Mouse (Mus musculus): ENCODE results near the gene Map7. TPM values are rescaled to one million over a fixed set of nuclear protein-coding genes. Genes with fewer than 3 reads are reported as not detected.

The Map7 gene
- polyA plus RNA-seq, 1 experiment from 2014 or later, result 4.8 TPM

DNA sequence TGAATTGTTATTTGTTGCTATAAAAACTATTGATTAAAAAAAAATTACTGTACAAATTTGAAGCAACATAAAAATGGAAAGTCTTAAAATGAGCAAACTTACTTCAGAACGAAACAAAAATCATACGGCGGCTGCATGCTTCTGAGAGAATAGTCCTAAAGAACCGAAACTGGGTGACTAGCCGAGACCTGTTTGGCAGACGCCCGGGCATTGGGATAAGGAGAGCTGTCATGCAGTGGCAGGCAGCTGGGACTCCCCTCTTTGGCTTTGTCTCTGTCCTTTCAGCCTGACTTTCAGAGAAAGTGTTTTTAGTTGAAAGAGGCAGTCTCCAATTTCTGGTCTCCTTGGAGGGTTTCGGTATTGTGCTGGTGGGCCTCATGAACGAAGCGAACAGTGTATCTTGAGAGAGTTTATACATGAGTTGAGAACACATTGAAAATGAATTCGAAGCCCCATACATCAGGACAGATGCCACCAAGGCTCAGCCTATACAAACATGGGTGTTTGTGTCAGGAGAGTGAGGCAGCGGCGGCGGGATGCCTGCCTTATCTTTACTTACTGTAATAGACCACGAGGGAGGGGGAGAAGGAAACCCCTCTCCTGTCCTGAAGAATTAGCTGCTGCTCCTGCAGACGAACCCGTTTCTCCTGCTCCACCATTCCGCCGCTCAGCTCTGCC is 21.8 kb downstream of the Map7 start:
- no peaks in the 10 kb centered on the region for H3K27me3 ChIP-seq (ENCODE audit: control insufficient read depth, insufficient read depth, low read length)
- H3K36me3 ChIP-seq (replicated peaks; ENCODE audit: control insufficient read depth, insufficient read depth, low read depth, low read length), result no peaks in the 10 kb centered on the region
- peak overlapping the region; percentile 6; the same call in 1 of the 2 replicates for H3K4me3 ChIP-seq (ENCODE audit: low read depth, low read length)
- peak overlapping the region; percentile 39 for H3K4me2 ChIP-seq (ENCODE audit: low read depth, low read length)
- H3K9ac ChIP-seq (replicated peaks; ENCODE audit: low read length), result no peak overlapping the region
- H3K9me3 ChIP-seq (replicated peaks; ENCODE audit: control insufficient read depth, low read length), result no peaks in the 10 kb centered on the region
- peak; percentile 55 for ATAC-seq (replicated peaks; ENCODE audit: insufficient number of reproducible peaks, low FRiP score, low TSS enrichment, low read depth)
- peak; percentile 26 for DNase-seq (ENCODE audit: low spot score)
- H3K27ac ChIP-seq (replicated peaks; ENCODE audit: low read depth, low read length), result no peak overlapping the region
- no peaks in the 10 kb centered on the region for H3K4me1 ChIP-seq (ENCODE audit: control insufficient read depth, insufficient read depth, low read length)
- 24% methylated on average over 19 of the region's 19 CpGs for WGBS

GRCm38 (mm10) chr10:20170605-20171088 is 22.4 kb downstream of the Map7 start:
- no peak overlapping the region; the same call in 1 of the 2 replicates for H3K9ac ChIP-seq (replicated peaks; ENCODE audit: low read length)
- H3K27me3 ChIP-seq (ENCODE audit: control insufficient read depth, insufficient read depth, low read length), result no peaks in the 10 kb centered on the region
- H3K4me3 ChIP-seq (ENCODE audit: low read depth, low read length), result peak overlapping the region; percentile 6; the same call in 1 of the 2 replicates
- ATAC-seq (replicated peaks; ENCODE audit: insufficient number of reproducible peaks, low FRiP score, low TSS enrichment, low read depth), result peak; percentile 96
- H3K4me1 ChIP-seq (ENCODE audit: control insufficient read depth, insufficient read depth, low read length), result no peaks in the 10 kb centered on the region
- H3K27ac ChIP-seq (replicated peaks; ENCODE audit: low read depth, low read length), result no peak overlapping the region
- WGBS, result 52% methylated on average over 11 of the region's 11 CpGs
- H3K9me3 ChIP-seq (replicated peaks; ENCODE audit: control insufficient read depth, low read length), result no peaks in the 10 kb centered on the region; the same call in 1 of the 2 replicates
- peak; percentile 87 for DNase-seq (ENCODE audit: low spot score)
- H3K4me2 ChIP-seq (ENCODE audit: low read depth, low read length), result peak overlapping the region; percentile 39
- H3K36me3 ChIP-seq (replicated peaks; ENCODE audit: control insufficient read depth, insufficient read depth, low read depth, low read length), result no peaks in the 10 kb centered on the region

DNA sequence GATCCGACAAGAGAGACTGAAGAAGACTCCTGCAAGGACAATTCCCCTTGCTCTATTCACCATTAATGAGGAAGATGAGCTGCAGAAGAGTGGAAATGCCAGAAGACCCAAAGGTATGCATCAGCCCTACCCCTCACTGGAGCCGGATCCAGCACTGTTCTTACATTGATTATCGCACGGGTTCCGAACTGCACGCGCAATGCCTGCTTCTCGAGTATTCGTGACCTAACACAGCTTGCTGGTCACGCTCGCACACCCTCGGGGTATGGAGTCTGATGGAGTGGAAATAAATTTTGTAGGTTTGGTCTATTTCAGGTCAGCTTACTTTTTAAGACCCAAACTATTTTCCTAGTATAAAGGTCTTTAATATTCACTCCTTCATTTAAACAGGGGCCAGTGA is 22.9 kb downstream of the Map7 start:
- Histone ChIP-seq H3K9me3 (replicated peaks; ENCODE audit: control insufficient read depth, low read length) (no peaks in the 10 kb centered on the region; the same call in 1 of the 2 replicates), H3K4me2 (ENCODE audit: low read depth, low read length) (no peak overlapping the region), H3K36me3 (replicated peaks; ENCODE audit: control insufficient read depth, insufficient read depth, low read depth, low read length) (no peaks in the 10 kb centered on the region), H3K9ac (replicated peaks; ENCODE audit: low read length) (no peak overlapping the region; the same call in 1 of the 2 replicates), H3K4me3 (ENCODE audit: low read depth, low read length) (no peak overlapping the region), H3K27ac (replicated peaks; ENCODE audit: low read depth, low read length) (no peak overlapping the region), H3K27me3 (ENCODE audit: control insufficient read depth, insufficient read depth, low read length) (no peaks in the 10 kb centered on the region), H3K4me1 (ENCODE audit: control insufficient read depth, insufficient read depth, low read length) (no peaks in the 10 kb centered on the region)
- DNase-seq (ENCODE audit: low spot score), result no peak
- peak; percentile 25; the same call in 1 of the 2 replicates for ATAC-seq (replicated peaks; ENCODE audit: insufficient number of reproducible peaks, low FRiP score, low TSS enrichment, low read depth)
- WGBS, result 63% methylated on average over 12 of the region's 12 CpGs

- 53% methylated on average over 4 of the region's 4 CpGs for WGBS
- H3K36me3 ChIP-seq (replicated peaks; ENCODE audit: control insufficient read depth, insufficient read depth, low read depth, low read length), result no peaks in the 10 kb centered on the region
- H3K9me3 ChIP-seq (replicated peaks; ENCODE audit: control insufficient read depth, low read length), result no peaks in the 10 kb centered on the region; the same call in 1 of the 2 replicates
- no peak for ATAC-seq (replicated peaks; ENCODE audit: insufficient number of reproducible peaks, low FRiP score, low TSS enrichment, low read depth)
- H3K27ac ChIP-seq (replicated peaks; ENCODE audit: low read depth, low read length), result no peak overlapping the region
- H3K4me3 ChIP-seq (ENCODE audit: low read depth, low read length), result no peak overlapping the region
- no peak for DNase-seq (ENCODE audit: low spot score)
- H3K4me1 ChIP-seq (ENCODE audit: control insufficient read depth, insufficient read depth, low read length), result no peaks in the 10 kb centered on the region
- H3K9ac ChIP-seq (replicated peaks; ENCODE audit: low read length), result no peak overlapping the region
- no peaks in the 10 kb centered on the region for H3K27me3 ChIP-seq (ENCODE audit: control insufficient read depth, insufficient read depth, low read length)
- H3K4me2 ChIP-seq (ENCODE audit: low read depth, low read length), result no peak overlapping the region
Observed at GRCm38 (mm10) chr10:20171756-20172155, 23.5 kb downstream of the Map7 start.

DNA sequence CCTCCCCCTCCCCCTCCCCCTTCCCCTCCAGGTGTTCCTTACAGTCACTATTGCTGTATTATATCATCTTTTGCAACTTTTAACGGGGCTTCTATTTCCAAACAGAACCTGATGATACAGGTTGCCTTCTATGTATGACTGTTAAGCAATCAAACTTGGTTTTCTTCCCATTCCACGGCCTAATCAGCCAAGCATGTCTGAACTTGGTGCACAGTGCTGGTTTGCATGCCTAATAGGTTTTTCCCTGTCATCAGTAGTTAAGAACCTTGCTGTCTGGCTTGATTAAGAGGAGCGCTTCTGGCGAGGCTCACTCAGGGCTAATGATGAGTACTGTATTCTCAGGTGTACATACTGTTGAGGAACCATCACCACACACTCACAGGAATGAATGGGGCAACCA is 25.5 kb downstream of the Map7 start:
- no peak overlapping the region for H3K27ac ChIP-seq (replicated peaks; ENCODE audit: low read depth, low read length)
- DNase-seq (ENCODE audit: low spot score) (no peak), ATAC-seq (replicated peaks; ENCODE audit: insufficient number of reproducible peaks, low FRiP score, low TSS enrichment, low read depth) (no peak)

GRCm38 (mm10) chr10:20176054-20176453 is 27.8 kb downstream of the Map7 start:
- no peaks in the 10 kb centered on the region; the same call in 1 of the 2 replicates for H3K9me3 ChIP-seq (replicated peaks; ENCODE audit: control insufficient read depth, low read length)
- H3K4me3 ChIP-seq (ENCODE audit: low read depth, low read length), result no peak overlapping the region
- WGBS, result 69% methylated on average over 7 of the region's 7 CpGs
- DNase-seq (ENCODE audit: low spot score) (no peak), ATAC-seq (replicated peaks; ENCODE audit: insufficient number of reproducible peaks, low FRiP score, low TSS enrichment, low read depth) (no peak)
- H3K27ac ChIP-seq (replicated peaks; ENCODE audit: low read depth, low read length), result no peak overlapping the region
- no peaks in the 10 kb centered on the region for H3K27me3 ChIP-seq (ENCODE audit: control insufficient read depth, insufficient read depth, low read length)
- H3K4me2 ChIP-seq (ENCODE audit: low read depth, low read length), result no peak overlapping the region
- no peaks in the 10 kb centered on the region for H3K4me1 ChIP-seq (ENCODE audit: control insufficient read depth, insufficient read depth, low read length)
- no peaks in the 10 kb centered on the region for H3K36me3 ChIP-seq (replicated peaks; ENCODE audit: control insufficient read depth, insufficient read depth, low read depth, low read length)
- H3K9ac ChIP-seq (replicated peaks; ENCODE audit: low read length), result no peak overlapping the region

More for the DNA sequence above, 25.5 kb downstream of the Map7 start:
- Histone ChIP-seq H3K4me1 (ENCODE audit: control insufficient read depth, insufficient read depth, low read length) (no peaks in the 10 kb centered on the region), H3K4me2 (ENCODE audit: low read depth, low read length) (no peak overlapping the region), H3K27me3 (ENCODE audit: control insufficient read depth, insufficient read depth, low read length) (no peaks in the 10 kb centered on the region), H3K9me3 (replicated peaks; ENCODE audit: control insufficient read depth, low read length) (no peaks in the 10 kb centered on the region; the same call in 1 of the 2 replicates), H3K9ac (replicated peaks; ENCODE audit: low read length) (no peak overlapping the region), H3K36me3 (replicated peaks; ENCODE audit: control insufficient read depth, insufficient read depth, low read depth, low read length) (no peaks in the 10 kb centered on the region), H3K4me3 (ENCODE audit: low read depth, low read length) (no peak overlapping the region)
- 74% methylated on average over 4 of the region's 4 CpGs for WGBS

GRCm38 (mm10) chr10:20178807-20179605 is 30.7 kb downstream of the Map7 start:
- H3K4me2 ChIP-seq (ENCODE audit: low read depth, low read length), result no peak overlapping the region
- H3K4me1 ChIP-seq (ENCODE audit: control insufficient read depth, insufficient read depth, low read length), result no peaks in the 10 kb centered on the region
- H3K27me3 ChIP-seq (ENCODE audit: control insufficient read depth, insufficient read depth, low read length), result no peaks in the 10 kb centered on the region
- no peaks in the 10 kb centered on the region; the same call in 1 of the 2 replicates for H3K9me3 ChIP-seq (replicated peaks; ENCODE audit: control insufficient read depth, low read length)
- H3K9ac ChIP-seq (replicated peaks; ENCODE audit: low read length), result no peak overlapping the region
- H3K27ac ChIP-seq (replicated peaks; ENCODE audit: low read depth, low read length), result no peak overlapping the region
- 37% methylated on average over 12 of the region's 12 CpGs for WGBS
- no peaks in the 10 kb centered on the region for H3K36me3 ChIP-seq (replicated peaks; ENCODE audit: control insufficient read depth, insufficient read depth, low read depth, low read length)
- ATAC-seq (replicated peaks; ENCODE audit: insufficient number of reproducible peaks, low FRiP score, low TSS enrichment, low read depth) (no peak), DNase-seq (ENCODE audit: low spot score) (peak; percentile 40)
- no peak overlapping the region for H3K4me3 ChIP-seq (ENCODE audit: low read depth, low read length)

- Histone ChIP-seq H3K9me3 (replicated peaks; ENCODE audit: control insufficient read depth, low read length) (no peaks in the 10 kb centered on the region), H3K27ac (replicated peaks; ENCODE audit: low read depth, low read length) (no peak overlapping the region), H3K9ac (replicated peaks; ENCODE audit: low read length) (no peak overlapping the region), H3K27me3 (ENCODE audit: control insufficient read depth, insufficient read depth, low read length) (no peaks in the 10 kb centered on the region), H3K4me2 (ENCODE audit: low read depth, low read length) (no peak overlapping the region), H3K36me3 (replicated peaks; ENCODE audit: control insufficient read depth, insufficient read depth, low read depth, low read length) (no peaks in the 10 kb centered on the region), H3K4me1 (ENCODE audit: control insufficient read depth, insufficient read depth, low read length) (no peaks in the 10 kb centered on the region), H3K4me3 (ENCODE audit: low read depth, low read length) (no peak overlapping the region)
- ATAC-seq (replicated peaks; ENCODE audit: insufficient number of reproducible peaks, low FRiP score, low TSS enrichment, low read depth) (no peak), DNase-seq (ENCODE audit: low spot score) (no peak)
- WGBS, result 60% methylated on average over 10 of the region's 10 CpGs
Observed at GRCm38 (mm10) chr10:20181198-20181597, 32.9 kb downstream of the Map7 start.
